Mouse (Mus musculus) hindbrain, embryonic 15.5 days (tissue): ENCODE measurements around the gene Mndal. TPM values are rescaled to one million over a fixed set of nuclear protein-coding genes. Genes with fewer than 3 reads are reported as not detected.
"Not testable (repeated sequence)": the region's sequence is repeated elsewhere in the genome, so short reads cannot be mapped to it uniquely, and the experiment has no call there.

Experiments
- ATAC-seq: fragments of 200-750 bp; cut with Nextera tagmentation; 2 replicates; pipeline ENCODE4 v1.8.0; 2017; ENCODE audit warnings: low read depth, moderate number of reproducible peaks, moderate TSS enrichment; ENCODE audit not compliant: low FRiP score
- H3K27ac ChIP-seq: fragments of 300-500 bp; sonication (generic); replicated peaks from 2 replicates; pipeline ENCODE4 v1.5.1; 2015; ENCODE audit warnings: mild to moderate bottlenecking, inconsistent platforms
- H3K27me3 ChIP-seq: fragments of 300-500 bp; sonication (generic); 2 replicates; pipeline ENCODE4 v1.6.1; 2015; ENCODE audit warnings: control low read depth, inconsistent platforms
- H3K36me3 ChIP-seq: fragments of 300-500 bp; sonication (generic); 2 replicates; pipeline ENCODE4 v1.6.1; 2015; ENCODE audit warnings: control low read depth, inconsistent platforms
- H3K4me1 ChIP-seq: fragments of 300-500 bp; sonication (generic); replicated peaks from 2 replicates; pipeline ENCODE4 v1.6.1; 2015; ENCODE audit warnings: control low read depth, inconsistent platforms
- H3K4me2 ChIP-seq: fragments of 300-500 bp; sonication (generic); 2 replicates; pipeline ENCODE4 v1.6.1; 2015; ENCODE audit warnings: moderate library complexity, mild to moderate bottlenecking, inconsistent platforms
- H3K4me3 ChIP-seq: fragments of 300-500 bp; sonication (generic); 2 replicates; pipeline ENCODE4 v1.5.1; 2015; ENCODE audit warnings: mild to moderate bottlenecking, inconsistent platforms
- H3K9ac ChIP-seq: fragments of 300-500 bp; sonication (generic); 2 replicates; pipeline ENCODE4 v1.6.1; 2015; ENCODE audit warnings: inconsistent platforms
- H3K9me3 ChIP-seq: fragments of 300-500 bp; sonication (generic); 2 replicates; pipeline ENCODE4 v1.6.1; 2016; ENCODE audit warnings: control low read depth, inconsistent platforms
- WGBS: fragments of 180-500 bp; shearing (Covaris S2); methylation state at CpG from one replicate; pipeline ENCODE4 v1.1.7; 2015; 5-methylcytosine and 5-hydroxymethylcytosine counted together
- polyA plus RNA-seq: library from polyadenylated mRNA; unstranded; fragments of >200 nt; fragmentation: Nextera tagmentation; extraction: Ambion mirVana; gene quantifications from 2 replicates; pipeline ENCODE4 v1.2.1, GENCODE M21; 2015

Gene Mndal
- polyA plus RNA-seq, 1 experiment from 2014 or later = 0.54 TPM

DNA sequence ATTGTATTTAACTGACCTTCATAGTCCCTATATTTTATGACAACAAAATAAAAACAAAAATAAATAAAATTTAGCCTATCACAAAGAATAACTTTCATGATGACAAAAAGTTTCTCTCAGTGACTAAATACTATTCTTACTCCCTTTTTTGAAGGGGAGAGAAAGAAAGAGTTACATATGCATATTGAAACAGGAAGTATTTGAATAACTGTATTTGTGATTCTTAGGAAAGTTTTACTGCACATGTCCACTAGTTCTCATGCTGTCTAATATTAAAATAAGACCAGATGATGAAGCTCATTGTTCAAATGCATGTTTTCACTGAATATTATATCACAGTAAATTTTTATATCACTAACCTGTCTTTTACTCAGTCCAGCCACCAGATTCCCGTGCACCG, 769 bp downstream of the Mndal start:
- not testable (repeated sequence) for H3K4me1 ChIP-seq, H3K27me3 ChIP-seq, H3K9ac ChIP-seq, H3K4me3 ChIP-seq, H3K36me3 ChIP-seq, H3K9me3 ChIP-seq, H3K4me2 ChIP-seq, H3K27ac ChIP-seq, ATAC-seq
- WGBS = 94% methylated on average over 2 of the region's 2 CpGs

DNA sequence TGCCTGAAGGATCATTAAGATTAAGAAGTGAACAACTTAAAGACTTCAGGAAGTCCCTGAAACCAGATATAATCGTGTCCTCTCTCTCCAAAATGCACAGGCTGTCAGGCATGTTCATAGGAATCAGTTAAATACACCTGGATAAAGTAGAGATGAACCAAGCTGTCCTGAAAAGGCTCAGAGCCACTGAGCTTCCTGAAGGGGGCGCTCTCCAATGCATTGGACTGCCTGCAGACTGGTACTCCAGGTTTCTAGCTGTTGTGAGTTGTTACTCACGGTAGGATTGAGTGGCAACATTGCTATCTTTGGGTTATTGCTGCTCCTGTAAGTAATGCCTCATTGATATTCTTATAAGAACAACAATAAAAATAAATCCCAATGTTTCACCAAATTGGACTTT, 23.0 kb downstream of the Mndal start:
- H3K9me3 ChIP-seq, H3K4me2 ChIP-seq, H3K27ac ChIP-seq, H3K4me1 ChIP-seq, H3K4me3 ChIP-seq, H3K9ac ChIP-seq, H3K27me3 ChIP-seq, H3K36me3 ChIP-seq, ATAC-seq: not testable (repeated sequence)
- WGBS = 68% methylated on average over 3 of the region's 3 CpGs

DNA sequence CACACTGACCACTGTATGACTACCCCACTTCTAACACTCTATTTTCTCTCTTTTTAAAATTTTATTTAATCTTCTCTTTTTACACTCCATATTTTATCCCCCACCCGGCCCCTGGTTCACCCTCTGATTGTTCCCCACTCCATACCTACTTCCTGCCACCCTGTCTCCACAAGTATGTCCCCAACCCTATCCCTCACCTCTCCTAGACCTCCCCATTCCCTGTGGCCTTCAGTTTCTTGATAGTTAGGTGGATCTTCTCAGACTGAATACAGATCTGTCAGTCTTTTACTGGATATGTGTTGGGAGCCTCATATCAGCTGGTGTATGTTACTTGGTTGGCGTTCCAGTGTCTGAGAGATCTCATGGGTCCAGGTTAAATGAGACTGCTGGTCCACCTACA, 27.7 kb downstream of the Mndal start:
- Histone ChIP-seq H3K4me3 (no peak overlapping the region), H3K27me3 (no peaks in the 10 kb centered on the region), H3K4me2 (no peak overlapping the region), H3K27ac (no peak overlapping the region), H3K36me3 (no peaks in the 10 kb centered on the region), H3K9ac (no peak overlapping the region), H3K9me3 (no peaks in the 10 kb centered on the region), H3K4me1 (no peaks in the 10 kb centered on the region)
- ATAC-seq = no peak
- WGBS = 89% methylated on average over 2 of the region's 2 CpGs

DNA sequence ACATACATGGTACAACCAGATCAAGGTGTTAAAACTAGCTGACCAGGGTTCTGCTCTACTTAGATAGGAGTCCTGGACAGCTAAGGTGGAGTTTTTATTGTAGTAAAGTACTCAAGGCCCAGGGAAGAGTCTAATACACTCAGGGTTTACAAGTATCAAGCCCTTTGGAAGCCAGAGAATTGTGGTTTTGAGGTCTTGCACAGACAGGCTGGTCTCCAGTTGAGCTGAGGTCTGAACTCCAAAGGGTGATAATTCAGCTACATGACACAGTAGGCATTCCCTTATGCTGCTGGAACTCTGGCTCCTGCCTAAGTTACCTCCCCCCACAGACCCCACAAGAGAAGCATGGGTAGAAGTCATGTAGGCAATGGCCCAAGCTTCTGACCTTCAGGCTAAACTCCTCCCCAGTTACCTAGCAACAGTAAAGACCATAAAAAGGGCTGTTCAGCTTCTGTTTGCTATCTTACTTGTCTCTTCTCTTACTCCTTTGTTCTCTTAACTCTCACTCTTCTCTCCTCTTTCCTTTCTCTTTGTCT, 29.0 kb downstream of the Mndal start:
- H3K9ac ChIP-seq, H3K27ac ChIP-seq, ATAC-seq, H3K4me2 ChIP-seq, H3K9me3 ChIP-seq, H3K36me3 ChIP-seq, H3K4me1 ChIP-seq, H3K4me3 ChIP-seq, H3K27me3 ChIP-seq: not testable (repeated sequence)

DNA sequence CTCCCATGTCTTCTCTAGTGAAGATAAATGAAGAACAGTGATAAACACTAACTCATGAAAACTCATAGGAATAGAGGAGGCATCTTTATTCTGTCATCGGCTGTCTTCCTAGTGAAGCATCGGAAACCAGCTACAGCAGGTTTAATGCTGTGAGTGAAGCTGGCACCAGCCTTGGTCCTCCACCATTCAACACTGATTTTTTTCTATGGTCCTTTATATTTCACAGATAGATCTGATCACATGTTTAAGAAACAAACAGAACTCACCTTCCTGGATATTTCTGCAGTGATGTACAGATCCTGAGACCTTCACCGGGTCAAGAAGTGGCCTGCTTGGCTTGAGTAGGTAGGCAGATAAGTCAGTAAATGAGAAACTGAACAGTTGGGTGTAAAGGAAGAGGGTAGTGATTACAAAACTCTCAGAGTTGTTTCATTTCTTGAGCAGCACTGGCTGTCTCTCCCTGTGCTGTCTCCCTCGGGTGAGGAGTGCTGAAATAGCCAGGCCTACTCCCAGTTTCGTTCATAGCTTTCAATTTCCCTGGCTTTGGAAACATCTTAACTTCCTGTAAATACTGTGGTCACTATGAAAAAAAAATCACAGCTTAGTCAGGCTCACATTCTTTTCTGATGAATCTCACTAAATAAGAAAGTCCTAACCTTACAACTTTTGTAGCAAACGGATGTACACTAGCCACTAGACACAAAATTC, 29.6 kb downstream of the Mndal start, which contains the start of gene Ifi211:
Gene Ifi211, minus strand, starts transcription at position 499 of the 708 bp plus-strand sequence.
- 90% methylated on average over 6 of the region's 6 CpGs for WGBS

DNA sequence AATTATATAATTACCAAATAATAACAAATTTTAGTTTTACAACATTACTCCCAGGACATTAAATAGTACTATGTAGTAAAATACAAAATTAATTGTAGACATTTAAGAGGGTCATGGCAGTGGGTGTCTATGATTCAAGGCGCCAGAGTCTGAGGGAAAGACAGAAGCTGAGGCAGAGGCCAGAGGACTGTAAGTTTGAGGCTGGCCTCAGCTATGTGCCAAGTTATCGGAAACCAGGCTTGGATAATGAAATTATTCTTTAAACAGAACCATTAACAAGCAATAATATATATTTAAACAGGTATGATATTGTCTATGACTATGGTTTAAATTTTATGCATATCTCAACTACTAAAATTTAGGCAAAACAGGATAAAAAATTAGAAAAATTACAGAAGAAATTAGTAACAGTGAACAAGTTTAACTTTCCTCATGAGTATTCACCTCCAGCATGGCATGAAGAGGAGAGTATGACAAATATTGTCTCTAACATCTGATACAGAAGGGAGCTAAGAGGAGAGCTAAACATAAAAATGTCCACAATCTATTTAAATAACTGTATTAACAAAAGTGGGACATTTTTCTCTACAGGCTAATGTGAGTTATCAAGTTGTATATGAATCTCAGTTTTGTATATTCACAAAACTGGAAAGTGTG, 30.4 kb downstream of the Mndal start:
- Histone ChIP-seq H3K4me1 (no peaks in the 10 kb centered on the region), H3K9me3 (no peaks in the 10 kb centered on the region), H3K27ac (no peak overlapping the region), H3K9ac (no peak overlapping the region), H3K27me3 (no peaks in the 10 kb centered on the region), H3K4me3 (no peak overlapping the region), H3K4me2 (no peak overlapping the region), H3K36me3 (no peaks in the 10 kb centered on the region)
- no peak for ATAC-seq
- 98% methylated on average over 2 of the region's 2 CpGs for WGBS

More for the DNA sequence above, 29.6 kb downstream of the Mndal start, which contains the start of gene Ifi211:
- not testable (repeated sequence) for H3K9ac ChIP-seq, H3K4me2 ChIP-seq, H3K36me3 ChIP-seq, ATAC-seq, H3K4me1 ChIP-seq, H3K9me3 ChIP-seq, H3K4me3 ChIP-seq, H3K27me3 ChIP-seq, H3K27ac ChIP-seq

DNA sequence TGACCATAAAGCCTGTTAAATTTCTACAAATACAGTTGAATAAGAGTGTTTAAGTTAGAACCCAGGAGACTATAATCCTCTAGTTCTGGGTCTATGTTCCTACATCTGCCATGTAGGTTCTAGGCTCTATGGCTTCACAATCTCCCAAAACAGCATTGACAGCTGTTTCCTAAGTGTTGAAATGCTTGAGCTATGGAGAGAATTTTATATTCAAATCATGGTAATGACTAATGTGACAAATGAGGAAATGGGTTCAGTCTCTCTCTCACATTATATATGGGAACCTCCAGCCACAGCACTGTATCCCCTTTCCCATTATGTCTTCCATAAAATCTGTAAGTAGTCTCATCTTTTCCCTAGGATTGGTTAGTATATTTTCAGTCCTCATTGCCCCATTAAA, 33.9 kb downstream of the Mndal start:
- H3K27ac ChIP-seq, H3K9ac ChIP-seq, H3K4me3 ChIP-seq, H3K27me3 ChIP-seq, H3K36me3 ChIP-seq, ATAC-seq, H3K4me1 ChIP-seq, H3K4me2 ChIP-seq, H3K9me3 ChIP-seq: not testable (repeated sequence)

DNA sequence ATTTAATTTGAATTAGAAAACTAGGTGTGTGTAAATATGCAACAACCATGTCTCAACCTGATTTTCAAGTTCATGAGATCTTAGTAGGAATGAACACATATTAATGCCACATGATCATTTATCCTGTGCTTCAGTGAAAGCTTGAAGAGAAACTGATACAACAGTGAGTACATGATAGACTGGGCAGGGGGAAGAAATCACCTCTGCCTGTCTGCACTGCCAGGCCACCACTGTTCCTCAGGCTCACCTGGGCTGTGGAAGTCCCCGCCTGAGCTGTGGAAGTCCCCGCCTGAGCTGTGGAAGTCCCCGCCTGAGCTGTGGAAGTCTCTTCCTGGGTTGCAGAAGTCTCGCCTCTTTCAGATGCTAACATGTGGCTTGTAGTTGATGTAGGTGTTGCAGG, 36.4 kb downstream of the Mndal start:
- H3K27me3 ChIP-seq, H3K4me1 ChIP-seq, H3K36me3 ChIP-seq, H3K27ac ChIP-seq, H3K4me2 ChIP-seq, ATAC-seq, H3K4me3 ChIP-seq, H3K9ac ChIP-seq, H3K9me3 ChIP-seq: not testable (repeated sequence)
- 96% methylated on average over 4 of the region's 4 CpGs for WGBS

DNA sequence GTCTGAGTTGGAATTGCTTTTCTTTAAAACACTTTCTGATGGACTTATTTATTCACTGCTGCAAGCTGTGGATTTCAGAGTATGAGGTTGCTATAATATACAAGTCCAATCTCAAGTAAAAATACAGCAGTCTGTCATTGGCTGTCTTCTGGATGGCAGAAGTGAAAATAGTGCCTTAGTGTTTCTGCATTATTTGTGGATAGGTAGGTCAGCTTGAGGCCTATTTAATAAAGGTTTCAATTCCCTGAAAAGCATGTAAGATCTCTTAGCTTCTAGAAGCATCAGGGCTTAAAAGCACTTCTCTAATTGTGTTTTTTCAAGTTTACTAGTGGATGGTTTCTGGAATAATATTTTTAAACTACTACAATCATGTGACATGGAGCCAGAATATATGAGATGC, 52.5 kb downstream of the Mndal start:
- not testable (repeated sequence) for ATAC-seq, H3K27me3 ChIP-seq, H3K9ac ChIP-seq, H3K4me3 ChIP-seq, H3K4me1 ChIP-seq, H3K36me3 ChIP-seq, H3K27ac ChIP-seq, H3K4me2 ChIP-seq, H3K9me3 ChIP-seq

DNA sequence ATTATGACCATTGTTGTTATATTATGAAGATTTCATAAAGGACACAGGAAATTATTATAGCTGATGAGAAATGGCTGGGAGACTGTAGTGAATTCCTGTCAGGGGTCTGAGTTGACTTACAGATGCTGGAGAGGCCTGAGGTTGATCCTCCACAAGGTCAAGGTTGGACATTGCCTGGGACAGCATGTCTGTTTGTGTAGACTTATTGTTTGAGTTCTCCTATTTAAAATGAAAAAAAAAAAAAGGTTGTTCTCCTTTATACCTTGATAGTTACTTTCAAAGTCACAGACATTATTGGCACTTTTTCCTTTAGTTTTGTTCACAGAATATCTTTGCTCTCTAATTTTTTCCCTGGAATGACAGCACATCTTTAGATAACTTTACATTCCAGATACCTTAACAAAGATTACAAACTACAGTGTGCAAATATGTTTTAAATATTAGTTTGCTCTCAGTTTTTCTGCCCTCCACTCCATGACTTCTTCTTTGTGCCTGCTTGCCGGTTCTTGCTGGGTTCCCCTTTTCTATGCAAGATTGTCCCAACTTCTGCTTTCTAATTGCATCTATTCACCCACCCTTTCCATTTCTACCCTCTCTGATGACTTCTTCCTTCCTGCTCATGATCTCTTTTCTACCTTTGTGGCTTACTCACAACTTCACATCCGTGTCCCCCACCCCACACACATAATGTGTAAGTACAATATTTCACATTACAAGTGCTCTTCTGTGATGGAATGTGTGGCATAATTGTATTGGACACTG, 55.1 kb downstream of the Mndal start:
- H3K27me3 ChIP-seq, H3K27ac ChIP-seq, H3K9ac ChIP-seq, H3K9me3 ChIP-seq, H3K4me1 ChIP-seq, H3K36me3 ChIP-seq, ATAC-seq, H3K4me3 ChIP-seq, H3K4me2 ChIP-seq: not testable (repeated sequence)
- 90% methylated on average over 1 of the region's 2 CpGs for WGBS

DNA sequence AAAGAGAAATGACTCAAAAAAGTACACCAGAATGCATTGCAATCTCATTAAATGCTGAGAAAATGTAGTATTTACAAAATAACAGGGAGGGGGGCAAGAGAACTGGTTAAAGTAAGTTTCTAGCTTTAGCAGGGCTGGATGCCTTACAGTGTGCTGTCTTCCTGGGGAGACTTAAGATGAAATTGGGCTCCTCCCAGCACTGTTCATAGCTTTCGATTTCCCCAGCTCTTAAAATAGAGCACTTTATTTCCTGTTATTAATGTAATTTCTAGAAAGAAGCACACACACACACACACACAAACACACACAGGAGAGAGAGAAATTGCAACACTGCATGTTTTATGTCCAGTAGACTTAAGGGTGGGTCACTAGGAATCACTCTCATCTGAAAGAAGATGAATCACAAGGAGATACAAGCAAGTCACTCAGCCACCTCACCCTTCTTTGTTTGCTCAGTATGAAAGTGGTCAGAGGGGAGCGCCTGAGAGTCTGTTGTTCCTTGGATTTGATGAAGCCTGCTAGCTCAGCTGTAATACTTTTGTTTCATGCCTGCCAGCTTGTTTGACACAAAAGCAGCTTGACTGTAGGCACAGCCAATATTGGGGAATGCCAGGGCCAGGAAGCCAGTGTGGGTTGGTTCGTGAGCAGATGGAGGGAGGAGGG, 62.2 kb downstream of the Mndal start:
- peak; percentile 68; the same call in 1 of the 2 replicates for ATAC-seq

More for the DNA sequence above, 62.2 kb downstream of the Mndal start:
- not testable (repeated sequence) for H3K4me3 ChIP-seq, H3K4me2 ChIP-seq, H3K9me3 ChIP-seq, H3K36me3 ChIP-seq, H3K27me3 ChIP-seq, H3K9ac ChIP-seq, H3K27ac ChIP-seq, H3K4me1 ChIP-seq
- whole genome bisulfite sequencing = 63% methylated on average over 3 of the region's 3 CpGs
